In the genomic region with DNA sequence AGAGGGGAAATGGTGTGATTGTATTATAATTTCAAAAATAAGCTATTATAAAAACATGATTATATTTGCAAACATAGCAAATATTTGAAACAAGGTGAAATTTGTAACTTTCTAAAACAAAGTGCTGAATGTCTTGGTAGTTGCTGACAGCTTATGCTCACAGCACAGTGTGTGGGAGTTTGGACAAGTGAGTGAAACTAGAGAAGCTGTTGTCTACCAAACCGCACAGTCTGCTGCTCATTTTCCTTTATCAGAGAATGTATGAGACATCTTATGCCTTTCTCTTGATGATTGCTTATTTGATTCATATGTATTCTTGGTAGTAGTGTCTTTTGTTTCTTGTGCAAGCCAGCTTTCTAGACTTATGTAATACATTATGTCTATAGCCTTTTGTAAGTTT, we compare ENCODE assay signal across 17 mouse cellular contexts. TPM values are rescaled to one million over a fixed set of nuclear protein-coding genes. Genes with fewer than 3 reads are reported as not detected.
DNase-seq lines count a peak whose midpoint lies in the region; ATAC-seq lines count a peak whose summit lies in the region.
"Had no signal": no experiment of that assay in that cellular context is flagged by ENCODE, and none has a peak within 500 bp of the region (broad histone marks: within the 10 kb centered on the region; RNA-seq: fewer than 3 reads in every experiment).

No protein-coding gene starts in this region.

- no peak overlapping the region for H3K4me3 ChIP-seq in kidney, embryonic 16.5 days (ENCODE audit: low read length)
- H3K4me3 ChIP-seq in limb, embryonic 10.5 days, result no peak overlapping the region
- H3K4me3 ChIP-seq: embryonic facial prominence, embryonic 10.5 days; embryonic facial prominence, embryonic 12.5 days; forebrain, embryonic 13.5 days; forebrain, embryonic 15.5 days had no signal

- H3K4me2 ChIP-seq in kidney, embryonic 16.5 days (replicated peaks; ENCODE audit: low read depth, low read length), result no peak overlapping the region
- H3K4me2 ChIP-seq: embryonic facial prominence, embryonic 12.5 days; forebrain, embryonic 13.5 days; forebrain, embryonic 15.5 days had no signal

- no peak overlapping the region for H3K9ac ChIP-seq in kidney, embryonic 16.5 days (replicated peaks; ENCODE audit: low read length)
- H3K9ac ChIP-seq: embryonic facial prominence, embryonic 12.5 days; forebrain, embryonic 13.5 days; forebrain, embryonic 15.5 days had no signal

- H3K36me3 ChIP-seq in kidney, embryonic 16.5 days (ENCODE audit: insufficient read depth, low read length), result no peaks in the 10 kb centered on the region
- no peaks in the 10 kb centered on the region for H3K36me3 ChIP-seq in limb, embryonic 10.5 days
- H3K36me3 ChIP-seq: embryonic facial prominence, embryonic 10.5 days; embryonic facial prominence, embryonic 12.5 days; forebrain, embryonic 15.5 days had no signal

- 40% methylated on average over 1 of the region's 1 CpGs for WGBS in kidney, embryonic 16.5 days
- 62% methylated on average over 1 of the region's 1 CpGs for WGBS in limb, embryonic 10.5 days

- no peaks in the 10 kb centered on the region for H3K4me1 ChIP-seq in kidney, embryonic 16.5 days (ENCODE audit: insufficient read depth, low read length)
- H3K4me1 ChIP-seq in limb, embryonic 10.5 days, result no peaks in the 10 kb centered on the region
- H3K4me1 ChIP-seq: embryonic facial prominence, embryonic 10.5 days; embryonic facial prominence, embryonic 12.5 days; forebrain, embryonic 13.5 days; forebrain, embryonic 15.5 days had no signal

- no peak for DNase-seq in kidney, adult 11 months
- DNase-seq in layer of hippocampus, adult 9-11 months, result peak; percentile 19
- DNase-seq in layer of hippocampus, adult 11-12 months (ENCODE audit: low spot score), result no peak
- DNase-seq in right cerebral cortex, adult 18-20 months, result peak; percentile 7
- no peak for DNase-seq in right cerebral cortex, postnatal 4 days
- DNase-seq in limb, embryonic 10.5 days (ENCODE audit: low spot score), result no peak
- DNase-seq: adrenal gland, postnatal 10 days; adrenal gland, postnatal 25 days; cerebellum, adult 11-12 months; cerebellum, adult 2 months; cerebellum, adult 9-10 months; cerebellum, postnatal 25 days had no signal

- no peak overlapping the region for H3K27ac ChIP-seq in kidney, embryonic 16.5 days (ENCODE audit: low read length)
- no peak overlapping the region for H3K27ac ChIP-seq in limb, embryonic 10.5 days
- H3K27ac ChIP-seq: embryonic facial prominence, embryonic 10.5 days; embryonic facial prominence, embryonic 12.5 days; forebrain, embryonic 13.5 days; forebrain, embryonic 15.5 days had no signal

- H3K27me3 ChIP-seq in kidney, embryonic 16.5 days (ENCODE audit: insufficient read depth, low read length), result no peaks in the 10 kb centered on the region
- peaks cover 9% of the 10 kb centered on the region; the same call in 1 of the 2 replicates for H3K27me3 ChIP-seq in limb, embryonic 10.5 days (ENCODE audit: low read depth, poor library complexity, severe bottlenecking)
- H3K27me3 ChIP-seq: embryonic facial prominence, embryonic 12.5 days; forebrain, embryonic 13.5 days; forebrain, embryonic 15.5 days had no signal

- 0 out of 2 replicates have a peak, but pooled peaks have one; percentile 57 for ATAC-seq in kidney, embryonic 16.5 days (ENCODE audit: low FRiP score, low TSS enrichment)
- ATAC-seq: forebrain, embryonic 13.5 days; forebrain, embryonic 15.5 days had no signal

- H3K9me3 ChIP-seq in kidney, embryonic 16.5 days (ENCODE audit: low read length), result no peaks in the 10 kb centered on the region
- no peaks in the 10 kb centered on the region for H3K9me3 ChIP-seq in limb, embryonic 10.5 days (replicated peaks)
- H3K9me3 ChIP-seq: embryonic facial prominence, embryonic 10.5 days; embryonic facial prominence, embryonic 12.5 days; forebrain, embryonic 13.5 days; forebrain, embryonic 15.5 days had no signal

RNA-seq across cellular contexts. Expression of gene Pou5f2, which starts 12.5 kb away (rescaled TPM):
- polyA plus RNA-seq in kidney, embryonic 16.5 days (2015; fragmentation: Nextera tagmentation; extraction: Ambion mirVana), result 0.81 and 2.3 TPM in 2 replicates
- 1.1 and 1.8 TPM in 2 replicates for polyA plus RNA-seq in limb, embryonic 10.5 days (2016; fragmentation: Nextera tagmentation; extraction: Ambion mirVana)

Comparison
In these comparisons a context has a peak if more than half of its experiments do, and no peak if none do; other contexts are left out.
1. DNase-seq: peak in layer of hippocampus, adult 9-11 months (single experiment) and right cerebral cortex, adult 18-20 months (single experiment); none in kidney, adult 11 months (single experiment), layer of hippocampus, adult 11-12 months (single experiment), right cerebral cortex, postnatal 4 days (single experiment) and limb, embryonic 10.5 days (single experiment).